Mouse (Mus musculus) C2C12 (cell line): ENCODE measurements at regions not wholly inside any gene's neighbourhood (a gene's known extent, or its start where the extent isn't known, plus 50 kb on each side); places are given as distances from the start of the nearest gene placed in this dataset.

Experiments
- H3K27me3 ChIP-seq: one replicate; pipeline ENCODE4 v1.6.1; 2011; ENCODE audit not compliant: control insufficient read depth, insufficient read depth, insufficient read length
- H3K36me3 ChIP-seq: one replicate; pipeline ENCODE4 v1.6.1; 2011; ENCODE audit not compliant: control insufficient read depth, insufficient read depth
- H3K4me3 ChIP-seq: one replicate; pipeline ENCODE4 v1.5.1; 2011; ENCODE audit warnings: mild to moderate bottlenecking, control low read depth; ENCODE audit not compliant: poor library complexity, insufficient read depth, severe bottlenecking
- H3K79me2 ChIP-seq: one replicate; pipeline ENCODE4 v1.6.1; 2011; ENCODE audit not compliant: control insufficient read depth, insufficient read depth
- H3K79me3 ChIP-seq: one replicate; pipeline ENCODE4 v1.6.1; 2011; ENCODE audit warnings: low read depth, control low read depth
- H3ac ChIP-seq: one replicate; pipeline ENCODE3; 2011; ENCODE audit warnings: low read depth; ENCODE audit not compliant: control insufficient read depth, insufficient read length
- CEBPB ChIP-seq: IDR thresholded peaks from one replicate; pipeline ENCODE4 v1.6.1; 2011; ENCODE audit warnings: low read depth, mild to moderate bottlenecking, control low read depth, moderate library complexity
- CTCF ChIP-seq: IDR thresholded peaks from one replicate; pipeline ENCODE4 v1.5.1; 2011; ENCODE audit not compliant: control insufficient read depth, insufficient read depth, insufficient read length
- FOSL1 ChIP-seq: IDR thresholded peaks from one replicate; pipeline ENCODE4 v1.8.0; 2011; ENCODE audit warnings: mild to moderate bottlenecking, low read length; ENCODE audit not compliant: poor library complexity, insufficient read depth, severe bottlenecking
- MAX ChIP-seq: IDR thresholded peaks from one replicate; pipeline ENCODE4 v1.6.1; 2011; ENCODE audit warnings: mild to moderate bottlenecking, control low read depth
- MYOD1 ChIP-seq: IDR thresholded peaks from one replicate; pipeline ENCODE4 v1.6.1; 2011; ENCODE audit warnings: low read depth; ENCODE audit not compliant: control insufficient read depth, insufficient read length
- MYOG ChIP-seq: IDR thresholded peaks from one replicate; pipeline ENCODE4 v1.6.1; 2011; ENCODE audit not compliant: control insufficient read depth, insufficient read length; ENCODE audit errors: extremely low read depth
- USF1 ChIP-seq: IDR thresholded peaks from one replicate; pipeline ENCODE4 v1.6.1; 2011; ENCODE audit warnings: low read depth, mild to moderate bottlenecking, control low read depth, moderate library complexity

- H3K27me3 ChIP-seq = no peaks in the 10 kb centered on the region
- H3K4me3 ChIP-seq = no peak overlapping the region
- H3K79me2 ChIP-seq = no peaks in the 10 kb centered on the region
- no peaks in the 10 kb centered on the region for H3K79me3 ChIP-seq
- no peak for TF ChIP-seq USF1
- TF ChIP-seq CTCF = no peak
- no peak for TF ChIP-seq CEBPB
- no peak for TF ChIP-seq MYOG
- no peak for TF ChIP-seq MYOD1
- TF ChIP-seq FOSL1 = no peak
- no peak for TF ChIP-seq MAX
- no peaks in the 10 kb centered on the region for H3K36me3 ChIP-seq
- H3ac ChIP-seq = no peak overlapping the region
Measured at GRCm38 (mm10) chr11:27721346-27721745, 618.3 kb downstream of the Gm6685 start.

- Histone ChIP-seq H3K79me2 (no peaks in the 10 kb centered on the region), H3K79me3 (no peaks in the 10 kb centered on the region), H3K27me3 (no peaks in the 10 kb centered on the region), H3ac (no peak overlapping the region), H3K36me3 (no peaks in the 10 kb centered on the region), H3K4me3 (no peak overlapping the region)
- TF ChIP-seq CTCF = no peak
- TF ChIP-seq USF1 = no peak
- no peak for TF ChIP-seq CEBPB
- TF ChIP-seq FOSL1 = no peak
- no peak for TF ChIP-seq MYOG
- no peak for TF ChIP-seq MYOD1
- no peak for TF ChIP-seq MAX
Measured at GRCm38 (mm10) chr11:27672436-27672835, 667.2 kb downstream of the Gm6685 start.
